Mouse (Mus musculus): ENCODE results near the gene Cog2. TPM values are rescaled to one million over a fixed set of nuclear protein-coding genes. Genes with fewer than 3 reads are reported as not detected.
A peak's percentile ranks its signal among the peaks of the same experiment; 100 is the strongest.

Cog2 gene
- polyA plus RNA-seq, 2 experiments: 36.1 to 40.5 TPM

- WGBS: 71% methylated on average over 3 of the region's 3 CpGs
- Histone ChIP-seq H3K4me2 (replicated peaks; ENCODE audit: low read depth, low read length, severe bottlenecking) (no peak overlapping the region), H3K4me1 (ENCODE audit: control insufficient read depth, insufficient read depth, low read length) (no peaks in the 10 kb centered on the region), H3K9ac (ENCODE audit: low read depth, low read length, severe bottlenecking) (no peak overlapping the region), H3K27ac (replicated peaks; ENCODE audit: low read depth, low read length) (no peak overlapping the region), H3K4me3 (replicated peaks; ENCODE audit: low read length) (no peak overlapping the region), H3K36me3 (ENCODE audit: control insufficient read depth, insufficient read depth, low read length) (no peaks in the 10 kb centered on the region), H3K27me3 (ENCODE audit: control insufficient read depth, insufficient read depth, low read length) (no peaks in the 10 kb centered on the region), H3K9me3 (ENCODE audit: control insufficient read depth, low read length) (no peaks in the 10 kb centered on the region)
- TF ChIP-seq POLR2A (IDR thresholded peaks at IDR 0.05; ENCODE audit: borderline replicate concordance, extremely low read depth, insufficient read depth, insufficient read length): no peak
- ATAC-seq (ENCODE audit: low FRiP score, low read depth) (no peak), DNase-seq (ENCODE audit: low spot score) (no peak)
Measured at GRCm38 (mm10) chr8:124509156-124509555, 11.4 kb upstream of the Cog2 start.

- no peaks in the 10 kb centered on the region for H3K27me3 ChIP-seq (ENCODE audit: control insufficient read depth, insufficient read depth, low read length)
- H3K9me3 ChIP-seq (ENCODE audit: control insufficient read depth, low read length): no peaks in the 10 kb centered on the region
- H3K9ac ChIP-seq (ENCODE audit: low read depth, low read length, severe bottlenecking): no peak overlapping the region
- H3K4me2 ChIP-seq (replicated peaks; ENCODE audit: low read depth, low read length, severe bottlenecking): no peak overlapping the region
- H3K4me1 ChIP-seq (ENCODE audit: control insufficient read depth, insufficient read depth, low read length): 0 out of 2 replicates have a peak, but pooled peaks cover 3% of the 10 kb centered on the region
- no peaks in the 10 kb centered on the region for H3K36me3 ChIP-seq (ENCODE audit: control insufficient read depth, insufficient read depth, low read length)
- ATAC-seq (ENCODE audit: low FRiP score, low read depth) (no peak), DNase-seq (ENCODE audit: low spot score) (no peak)
- 57% methylated on average over 3 of the region's 3 CpGs for whole genome bisulfite sequencing
- H3K27ac ChIP-seq (replicated peaks; ENCODE audit: low read depth, low read length): no peak overlapping the region
- no peak for TF ChIP-seq POLR2A (IDR thresholded peaks at IDR 0.05; ENCODE audit: borderline replicate concordance, extremely low read depth, insufficient read depth, insufficient read length)
- H3K4me3 ChIP-seq (replicated peaks; ENCODE audit: low read length): no peak overlapping the region
Measured at GRCm38 (mm10) chr8:124516039-124516438, 4.5 kb upstream of the Cog2 start.

GRCm38 (mm10) chr8:124516525-124516924 lies 4.0 kb upstream of the Cog2 start:
- no peak overlapping the region for H3K4me2 ChIP-seq (replicated peaks; ENCODE audit: low read depth, low read length, severe bottlenecking)
- H3K27ac ChIP-seq (replicated peaks; ENCODE audit: low read depth, low read length): no peak overlapping the region
- ATAC-seq (ENCODE audit: low FRiP score, low read depth): no peak
- H3K9ac ChIP-seq (ENCODE audit: low read depth, low read length, severe bottlenecking): no peak overlapping the region
- H3K9me3 ChIP-seq (ENCODE audit: control insufficient read depth, low read length): no peaks in the 10 kb centered on the region
- TF ChIP-seq POLR2A (IDR thresholded peaks at IDR 0.05; ENCODE audit: borderline replicate concordance, extremely low read depth, insufficient read depth, insufficient read length): no peak
- H3K36me3 ChIP-seq (ENCODE audit: control insufficient read depth, insufficient read depth, low read length): no peaks in the 10 kb centered on the region
- 71% methylated on average over 6 of the region's 6 CpGs for WGBS
- no peaks in the 10 kb centered on the region for H3K27me3 ChIP-seq (ENCODE audit: control insufficient read depth, insufficient read depth, low read length)
- no peak overlapping the region for H3K4me3 ChIP-seq (replicated peaks; ENCODE audit: low read length)
- no peak for DNase-seq (ENCODE audit: low spot score)
- H3K4me1 ChIP-seq (ENCODE audit: control insufficient read depth, insufficient read depth, low read length): peaks cover 4% of the 10 kb centered on the region; the same call in 1 of the 2 replicates

- WGBS: 68% methylated on average over 6 of the region's 6 CpGs
Measured at GRCm38 (mm10) chr8:124517142-124517541, 3.4 kb upstream of the Cog2 start.

GRCm38 (mm10) chr8:124521946-124522345 lies 1.4 kb downstream of the Cog2 start:
- peak overlapping the region; percentile 64 for H3K4me2 ChIP-seq (replicated peaks; ENCODE audit: low read depth, low read length, severe bottlenecking)

More at GRCm38 (mm10) chr8:124517142-124517541, 3.4 kb upstream of the Cog2 start:
- H3K4me3 ChIP-seq (replicated peaks; ENCODE audit: low read length): no peak overlapping the region
- no peak for TF ChIP-seq POLR2A (IDR thresholded peaks at IDR 0.05; ENCODE audit: borderline replicate concordance, extremely low read depth, insufficient read depth, insufficient read length)
- no peak overlapping the region for H3K4me2 ChIP-seq (replicated peaks; ENCODE audit: low read depth, low read length, severe bottlenecking)
- ATAC-seq (ENCODE audit: low FRiP score, low read depth) (no peak), DNase-seq (ENCODE audit: low spot score) (no peak)
- no peaks in the 10 kb centered on the region for H3K9me3 ChIP-seq (ENCODE audit: control insufficient read depth, low read length)
- peaks cover 10% of the 10 kb centered on the region; the same call in 1 of the 2 replicates for H3K4me1 ChIP-seq (ENCODE audit: control insufficient read depth, insufficient read depth, low read length)
- H3K27me3 ChIP-seq (ENCODE audit: control insufficient read depth, insufficient read depth, low read length): no peaks in the 10 kb centered on the region
- no peaks in the 10 kb centered on the region for H3K36me3 ChIP-seq (ENCODE audit: control insufficient read depth, insufficient read depth, low read length)
- no peak overlapping the region for H3K27ac ChIP-seq (replicated peaks; ENCODE audit: low read depth, low read length)
- no peak overlapping the region for H3K9ac ChIP-seq (ENCODE audit: low read depth, low read length, severe bottlenecking)

More at GRCm38 (mm10) chr8:124521946-124522345, 1.4 kb downstream of the Cog2 start:
- peaks cover 10% of the 10 kb centered on the region; the same call in 1 of the 2 replicates for H3K4me1 ChIP-seq (ENCODE audit: control insufficient read depth, insufficient read depth, low read length)
- H3K4me3 ChIP-seq (replicated peaks; ENCODE audit: low read length): peak overlapping the region; percentile 85
- no peak for ATAC-seq (ENCODE audit: low FRiP score, low read depth)
- TF ChIP-seq POLR2A (IDR thresholded peaks at IDR 0.05; ENCODE audit: borderline replicate concordance, extremely low read depth, insufficient read depth, insufficient read length): no peak
- H3K27me3 ChIP-seq (ENCODE audit: control insufficient read depth, insufficient read depth, low read length): no peaks in the 10 kb centered on the region
- H3K36me3 ChIP-seq (ENCODE audit: control insufficient read depth, insufficient read depth, low read length): peaks cover 19% of the 10 kb centered on the region
- WGBS: 91% methylated on average over 6 of the region's 6 CpGs
- H3K9ac ChIP-seq (ENCODE audit: low read depth, low read length, severe bottlenecking): 0 out of 2 replicates have a peak overlapping the region, but pooled peaks have one; percentile 78
- DNase-seq (ENCODE audit: low spot score): no peak
- H3K27ac ChIP-seq (replicated peaks; ENCODE audit: low read depth, low read length): no peak overlapping the region
- H3K9me3 ChIP-seq (ENCODE audit: control insufficient read depth, low read length): no peaks in the 10 kb centered on the region
